Mouse (Mus musculus): ENCODE data around the gene Hoxb4.

Gene Hoxb4

DNA sequence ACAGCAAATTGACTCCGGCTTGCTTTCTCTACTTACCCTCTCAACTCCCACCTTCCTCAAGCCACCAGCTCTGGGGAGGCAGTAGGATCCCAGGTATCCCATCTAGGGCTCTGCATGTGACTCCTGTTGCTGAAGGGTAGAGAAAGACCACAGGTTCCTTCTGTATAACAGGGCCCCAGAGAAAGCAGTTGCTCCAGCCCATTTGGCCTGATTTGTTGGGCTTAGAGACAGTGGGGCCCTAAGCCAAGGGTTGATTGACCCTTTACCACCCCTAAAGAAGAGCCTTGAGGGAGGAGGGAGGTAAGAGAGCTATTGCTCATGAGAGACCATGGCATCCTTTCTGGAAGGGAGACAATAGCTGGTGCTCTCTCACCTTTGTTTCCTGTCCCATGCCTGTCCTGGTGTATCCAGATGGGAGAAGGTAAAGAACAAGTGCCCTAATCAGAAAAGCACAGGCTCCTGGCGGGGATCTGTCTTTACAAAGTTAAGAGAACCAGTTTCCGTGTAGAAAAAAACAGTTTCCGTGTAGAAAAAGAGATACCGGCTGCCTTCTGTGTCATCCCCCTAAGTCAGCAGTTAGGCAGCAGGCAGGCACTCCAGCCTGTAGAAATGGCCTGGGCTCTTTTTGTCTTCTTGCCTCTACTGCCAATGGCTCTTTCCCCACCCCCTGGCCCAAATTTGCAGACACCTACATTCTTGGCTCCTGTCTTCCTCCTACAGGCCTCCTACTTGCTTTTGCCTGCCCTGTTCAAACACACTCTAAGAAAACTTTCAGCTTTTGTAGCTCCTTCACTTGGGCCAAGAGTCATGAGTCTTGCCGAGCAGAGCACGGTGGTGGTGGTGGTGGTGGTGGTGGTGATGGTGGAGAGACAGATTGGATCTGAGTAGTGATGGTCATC, 21.1 kb downstream of the Hoxb4 start:
- DNase-seq, result no peak

GRCm38 (mm10) chr11:96340698-96341365, 22.8 kb downstream of the Hoxb4 start:
- no peak for DNase-seq

- DNase-seq, result no peak
These were observed 23.9 kb downstream of the Hoxb4 start for GRCm38 (mm10) chr11:96341701-96342575.

DNA sequence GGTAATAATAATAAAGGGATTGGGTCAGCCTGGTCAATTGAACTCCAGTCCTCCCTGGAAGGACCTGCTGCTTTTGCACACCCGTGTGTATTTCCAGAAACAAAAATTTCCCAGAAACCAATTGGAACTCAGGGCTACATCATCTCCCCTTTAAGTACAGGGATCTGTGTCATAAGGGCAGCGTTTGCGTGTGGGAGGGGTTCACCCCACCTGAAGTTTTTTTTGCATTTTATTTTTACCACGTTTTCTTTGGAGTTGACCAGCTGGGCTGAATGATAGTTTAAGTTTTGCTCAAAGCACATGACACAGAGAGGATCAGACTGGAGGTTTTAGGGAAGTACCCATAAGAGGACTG, 24.5 kb downstream of the Hoxb4 start:
- no peak for DNase-seq

DNA sequence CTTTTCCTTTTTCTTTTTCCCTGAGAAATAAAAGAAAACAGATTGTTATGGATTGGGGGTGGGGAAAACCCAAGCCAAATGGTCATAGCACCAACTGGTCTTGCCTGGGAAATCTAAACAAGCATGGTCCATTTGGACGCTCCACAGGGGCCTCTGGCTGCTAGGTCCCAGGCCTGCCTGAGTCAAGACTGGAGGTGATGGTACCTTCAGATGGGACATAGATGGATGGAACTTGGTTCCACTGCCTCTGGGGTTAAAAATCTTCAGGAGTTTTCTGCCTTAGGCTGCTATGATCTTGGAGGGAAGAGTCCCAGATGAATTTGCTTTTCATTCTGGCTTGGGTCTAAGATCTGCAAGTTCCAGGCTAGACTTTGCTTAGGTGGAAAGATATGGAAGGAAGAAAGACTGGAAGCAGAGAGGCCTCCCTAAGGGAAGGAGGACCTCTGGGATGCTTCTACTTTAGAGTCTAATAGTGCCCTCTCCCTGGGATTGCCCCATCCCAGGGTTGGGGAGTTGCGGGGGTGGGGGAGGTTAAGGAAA, 25.2 kb downstream of the Hoxb4 start:
- DNase-seq, result no peak

- DNase-seq, result no peak
These were observed 26.2 kb downstream of the Hoxb4 start for GRCm38 (mm10) chr11:96344061-96344877.

- no peak for DNase-seq
These were observed 26.8 kb downstream of the Hoxb4 start for GRCm38 (mm10) chr11:96344878-96345159.

GRCm38 (mm10) chr11:96345220-96345892, 27.3 kb downstream of the Hoxb4 start:
- DNase-seq, result no peak

DNA sequence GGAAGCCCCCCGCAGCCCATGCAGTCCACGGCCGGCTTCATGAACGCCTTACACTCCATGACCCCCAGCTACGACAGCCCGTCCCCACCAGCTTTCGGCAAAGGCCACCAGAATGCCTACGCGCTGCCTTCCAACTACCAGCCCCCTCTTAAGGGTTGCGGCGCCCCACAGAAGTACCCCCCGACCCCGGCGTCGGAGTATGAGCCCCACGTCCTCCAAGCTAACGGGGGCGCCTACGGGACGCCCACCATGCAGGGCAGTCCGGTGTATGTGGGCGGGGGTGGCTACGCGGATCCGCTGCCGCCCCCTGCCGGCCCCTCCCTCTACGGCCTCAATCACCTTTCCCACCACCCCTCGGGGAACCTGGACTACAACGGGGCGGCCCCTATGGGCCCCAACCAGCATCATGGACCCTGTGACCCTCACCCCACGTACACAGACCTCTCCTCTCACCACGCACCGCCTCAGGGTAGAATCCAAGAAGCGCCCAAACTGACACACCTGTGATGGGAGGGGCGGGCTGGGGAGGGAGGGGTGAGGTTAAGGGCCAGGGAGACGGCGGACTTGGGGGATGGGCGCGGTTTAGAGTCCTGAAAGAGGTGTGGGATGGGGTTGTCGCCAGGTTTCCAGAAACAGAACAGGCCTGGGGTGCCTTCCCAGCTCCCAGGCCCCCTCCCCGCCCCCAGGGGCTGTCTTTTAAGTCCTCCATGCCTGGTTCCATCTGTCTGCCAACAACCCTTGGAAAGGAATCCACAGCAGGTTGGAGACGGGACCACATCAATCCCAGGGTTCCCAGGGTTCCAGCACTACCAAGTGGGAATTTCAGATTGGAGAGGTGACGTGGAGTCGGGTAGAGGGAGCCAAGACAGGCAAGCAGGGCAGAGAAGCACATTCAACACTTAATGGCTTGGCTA, 28.1 kb downstream of the Hoxb4 start:
- DNase-seq, result no peak

GRCm38 (mm10) chr11:96346916-96347520, 29.0 kb downstream of the Hoxb4 start:
- DNase-seq, result no peak

DNA sequence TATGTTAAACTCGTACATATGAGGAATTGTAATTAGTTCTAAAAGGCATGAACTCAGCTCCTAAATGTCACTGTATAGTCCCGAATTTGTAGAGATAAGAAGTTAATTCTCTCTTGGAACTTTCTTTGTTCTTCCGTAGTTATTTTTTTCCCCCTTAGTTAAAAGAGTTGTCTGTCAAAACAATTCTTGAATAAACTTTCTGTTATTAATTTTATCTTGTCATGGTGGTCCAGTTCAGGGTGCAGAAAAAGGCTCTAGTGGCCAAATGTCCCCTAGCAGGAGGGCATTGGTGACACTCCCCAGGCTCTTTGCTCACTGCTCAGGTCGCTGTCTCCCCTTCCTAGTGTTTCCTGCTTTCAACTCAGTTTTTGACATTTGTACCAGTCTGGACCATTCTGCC, 29.6 kb downstream of the Hoxb4 start:
- no peak for DNase-seq

DNA sequence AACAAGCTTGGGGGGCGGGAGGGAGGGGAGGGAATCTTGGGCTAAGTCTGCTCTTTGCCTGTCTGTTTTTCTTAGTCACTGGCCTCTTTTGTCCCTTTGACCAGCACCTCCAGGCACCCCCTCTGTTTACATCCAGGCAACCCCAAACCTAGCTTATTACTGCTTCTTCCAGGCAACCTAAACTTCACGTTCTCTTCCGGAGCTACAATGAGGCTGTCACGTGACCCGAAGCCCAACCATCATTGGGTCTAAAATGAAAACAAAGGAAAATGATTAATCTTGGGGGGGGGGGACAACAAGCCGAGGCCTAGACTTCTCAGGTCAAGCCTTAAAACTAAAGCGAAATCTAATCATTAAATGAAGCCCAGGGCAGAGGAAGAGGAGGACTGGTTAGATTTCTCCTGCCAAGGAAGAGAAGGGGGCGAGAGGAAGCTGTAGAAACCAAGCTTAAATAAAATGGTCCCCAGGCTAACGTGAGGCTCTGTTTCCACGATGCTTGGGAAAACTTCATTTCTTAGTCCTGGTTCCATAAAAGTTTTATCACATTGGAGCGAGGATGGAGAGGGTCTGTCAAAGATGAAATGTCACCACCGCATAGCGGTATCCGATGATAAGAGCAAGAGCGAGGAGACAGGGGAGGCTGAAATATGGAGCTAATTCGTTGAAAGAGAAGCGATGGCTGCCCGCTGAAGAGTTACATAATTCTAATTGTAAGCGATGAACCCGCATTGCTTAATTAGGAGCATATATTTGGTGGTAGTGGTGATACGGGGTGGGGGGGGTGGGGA, 30.3 kb downstream of the Hoxb4 start:
- no peak for DNase-seq

- DNase-seq, result no peak
These were observed 30.9 kb downstream of the Hoxb4 start for GRCm38 (mm10) chr11:96348988-96349387.

GRCm38 (mm10) chr11:96349491-96350340, 31.6 kb downstream of the Hoxb4 start:
- no peak for DNase-seq

GRCm38 (mm10) chr11:96350341-96350624, 32.2 kb downstream of the Hoxb4 start, which contains the start of gene Hoxb2:
Gene Hoxb2 (plus strand): TSS chr11:96350525.
- DNase-seq, result no peak

- no peak for DNase-seq
These were observed 32.7 kb downstream of the Hoxb4 start for GRCm38 (mm10) chr11:96350791-96351190.

- no peak for DNase-seq
These were observed 33.2 kb downstream of the Hoxb4 start for GRCm38 (mm10) chr11:96351312-96351711.

- DNase-seq, result no peak
These were observed 33.8 kb downstream of the Hoxb4 start for GRCm38 (mm10) chr11:96351831-96352230.
